Mouse (Mus musculus): ENCODE measurements around the gene Tiam2.

- no peak for TF ChIP-seq EP300 (IDR thresholded peaks at IDR 0.05; ENCODE audit: low read depth in 1 of 2, low read length in 2 of 2)
- TF ChIP-seq POLR2A (IDR thresholded peaks at IDR 0.05; ENCODE audit: control insufficient read depth in 1 of 2, insufficient read depth in 1 of 2, low read depth in 1 of 2, low read length in 2 of 2, poor library complexity in 1 of 2), result no peak
- TF ChIP-seq CTCF (IDR thresholded peaks at IDR 0.05 in 2 of 3, conservative IDR thresholded peaks at IDR 0.05 in 1 of 3; ENCODE audit: control insufficient read depth in 1 of 3, insufficient read depth in 1 of 3, low read depth in 2 of 3, low read length in 3 of 3, poor library complexity in 1 of 3, severe bottlenecking in 1 of 3), result no peak
- TF ChIP-seq USF1 (IDR thresholded peaks at IDR 0.05; ENCODE audit: low read depth, low read length), result no peak
- TF ChIP-seq TAL1 (IDR thresholded peaks at IDR 0.05; ENCODE audit: low read length), result no peak
- TF ChIP-seq MEF2A (IDR thresholded peaks at IDR 0.05; ENCODE audit: extremely low read depth, insufficient replicate concordance, low read depth, low read length, poor library complexity, severe bottlenecking), result no peak
- TF ChIP-seq TCF12 (IDR thresholded peaks at IDR 0.05; ENCODE audit: low read depth, low read length), result no peak
- TF ChIP-seq RCOR1 (IDR thresholded peaks at IDR 0.05; ENCODE audit: low read depth, low read length), result no peak
- TF ChIP-seq ZC3H11A (IDR thresholded peaks at IDR 0.05; ENCODE audit: low read depth, low read length), result no peak
- TF ChIP-seq MAZ (IDR thresholded peaks at IDR 0.05; ENCODE audit: low read depth, low read length), result no peak
- no peak for TF ChIP-seq POLR2AphosphoS2 (IDR thresholded peaks at IDR 0.05; ENCODE audit: low read length)
- TF ChIP-seq TBP (IDR thresholded peaks at IDR 0.05; ENCODE audit: low read depth, low read length), result no peak
Observed at GRCm38 (mm10) chr17:3506508-3506907, 180.1 kb downstream of the Tiam2 start.

Data from MEL (cell line).